In genomic region chr13:116110578-116110977, GRCm38 (mm10) we compare ENCODE assay signal across 26 mouse cellular contexts.
DNase-seq lines count a peak whose midpoint lies in the region; ATAC-seq and TF ChIP-seq lines count a peak whose summit lies in the region.
"Had no signal": no experiment of that assay in that cellular context is flagged by ENCODE, and none has a peak within 500 bp of the region (broad histone marks: within the 10 kb centered on the region; RNA-seq: fewer than 3 reads in every experiment).

No protein-coding gene starts in this region.

- no peak overlapping the region for H3K4me3 ChIP-seq in forebrain, embryonic 15.5 days
- H3K4me3 ChIP-seq in forebrain, embryonic 11.5 days (ENCODE audit: low read depth, low read length) = no peak overlapping the region
- H3K4me3 ChIP-seq: heart, adult 2 months; heart, embryonic 10.5 days; heart, embryonic 13.5 days had no signal

- ATAC-seq in forebrain, embryonic 15.5 days (replicated peaks) = peak; percentile 67
- no peak for ATAC-seq in forebrain, embryonic 11.5 days (replicated peaks; ENCODE audit: low FRiP score)
- ATAC-seq: hindbrain, postnatal 0 days; inflammation-experienced regulatory T-cells, adult 6 months; intestine, embryonic 16.5 days; Patski had no signal

- no peak overlapping the region for H3K9ac ChIP-seq in forebrain, embryonic 15.5 days (replicated peaks)
- no peak overlapping the region for H3K9ac ChIP-seq in forebrain, embryonic 11.5 days (ENCODE audit: low read length)
- H3K9ac ChIP-seq: heart, embryonic 13.5 days; hindbrain, embryonic 14.5 days had no signal

- H3K36me3 ChIP-seq in forebrain, embryonic 15.5 days = no peaks in the 10 kb centered on the region
- H3K36me3 ChIP-seq in forebrain, embryonic 11.5 days (ENCODE audit: control insufficient read depth, insufficient read depth, low read length) = no peaks in the 10 kb centered on the region
- H3K36me3 ChIP-seq: G1E; heart, embryonic 10.5 days; heart, embryonic 13.5 days had no signal

- no peaks in the 10 kb centered on the region for H3K9me3 ChIP-seq in forebrain, embryonic 15.5 days
- H3K9me3 ChIP-seq in forebrain, embryonic 11.5 days (ENCODE audit: control insufficient read depth, low read length) = no peaks in the 10 kb centered on the region
- H3K9me3 ChIP-seq: G1E; heart, embryonic 10.5 days; heart, embryonic 13.5 days had no signal

- H3K27ac ChIP-seq in forebrain, embryonic 15.5 days (replicated peaks) = no peak overlapping the region
- H3K27ac ChIP-seq in forebrain, embryonic 11.5 days (ENCODE audit: low read depth, low read length) = no peak overlapping the region
- H3K27ac ChIP-seq: heart, adult 2 months; heart, embryonic 10.5 days; heart, embryonic 13.5 days; hindbrain, embryonic 14.5 days; hindbrain, postnatal 0 days had no signal

- no peaks in the 10 kb centered on the region for H3K27me3 ChIP-seq in forebrain, embryonic 15.5 days
- no peaks in the 10 kb centered on the region for H3K27me3 ChIP-seq in forebrain, embryonic 11.5 days (ENCODE audit: control insufficient read depth, insufficient read depth, low read length)
- H3K27me3 ChIP-seq: CH12.LX; heart, embryonic 13.5 days; Patski had no signal

- no peak for TF ChIP-seq CTCF in brain, embryonic 14.5 days (IDR thresholded peaks at IDR 0.05; ENCODE audit: borderline replicate concordance, extremely low read depth, insufficient read depth, insufficient read length)

- WGBS in forebrain, embryonic 15.5 days = 87% methylated on average over 2 of the region's 2 CpGs
- 95% methylated on average over 2 of the region's 2 CpGs for WGBS in forebrain, embryonic 11.5 days

- no peak for TF ChIP-seq POLR2A in brain, embryonic 14.5 days (IDR thresholded peaks at IDR 0.05; ENCODE audit: borderline replicate concordance, extremely low read depth, insufficient read depth, insufficient read length, poor library complexity, severe bottlenecking)

- DNase-seq in forebrain, embryonic 11.5 days (ENCODE audit: low spot score) = no peak
- peak; percentile 11 for DNase-seq in layer of hippocampus, adult 11-12 months (ENCODE audit: low spot score)
- DNase-seq in layer of hippocampus, postnatal 36 days = no peak
- peak; percentile 34 for DNase-seq in brain, embryonic 14.5 days (ENCODE audit: low read depth)
- DNase-seq in adrenal gland, postnatal 10 days = no peak
- DNase-seq: adrenal gland, postnatal 14 days; B cell, adult 2 months; cerebellum, adult 18-20 months; cerebellum, adult 9-10 months; cerebellum, postnatal 14 days; gastrocnemius, postnatal 10 days; gastrocnemius, postnatal 36 days; heart, adult 2 months; heart, postnatal 14 days; heart, postnatal 4 days; kidney, adult 18-20 months had no signal

- no peaks in the 10 kb centered on the region for H3K4me1 ChIP-seq in forebrain, embryonic 15.5 days
- H3K4me1 ChIP-seq in forebrain, embryonic 11.5 days (replicated peaks; ENCODE audit: control insufficient read depth, insufficient read depth, low read length) = no peaks in the 10 kb centered on the region
- H3K4me1 ChIP-seq: heart, embryonic 13.5 days had no signal

- H3K4me2 ChIP-seq in forebrain, embryonic 15.5 days (replicated peaks) = no peak overlapping the region
- no peak overlapping the region for H3K4me2 ChIP-seq in forebrain, embryonic 11.5 days (ENCODE audit: low read depth, low read length, severe bottlenecking)
- H3K4me2 ChIP-seq: heart, embryonic 13.5 days; hindbrain, embryonic 14.5 days had no signal

Comparison
In these comparisons a context has a peak if more than half of its experiments do, and no peak if none do; other contexts are left out.
1. DNase-seq: peak in layer of hippocampus, adult 11-12 months (single experiment) and brain, embryonic 14.5 days (single experiment); none in forebrain, embryonic 11.5 days (single experiment), layer of hippocampus, postnatal 36 days (0 of 2) and adrenal gland, postnatal 10 days (single experiment).